Mouse (Mus musculus): ENCODE data around the gene Stk19. TPM values are rescaled to one million over a fixed set of nuclear protein-coding genes. Genes with fewer than 3 reads are reported as not detected.
A peak's percentile ranks its signal among the peaks of the same experiment; 100 is the strongest.

Gene Stk19
- 18.7 and 25.8 TPM in 2 replicates for polyA plus RNA-seq (2011; ENCODE audit: insufficient read depth, insufficient read length, low read depth, missing spikeins)

DNA sequence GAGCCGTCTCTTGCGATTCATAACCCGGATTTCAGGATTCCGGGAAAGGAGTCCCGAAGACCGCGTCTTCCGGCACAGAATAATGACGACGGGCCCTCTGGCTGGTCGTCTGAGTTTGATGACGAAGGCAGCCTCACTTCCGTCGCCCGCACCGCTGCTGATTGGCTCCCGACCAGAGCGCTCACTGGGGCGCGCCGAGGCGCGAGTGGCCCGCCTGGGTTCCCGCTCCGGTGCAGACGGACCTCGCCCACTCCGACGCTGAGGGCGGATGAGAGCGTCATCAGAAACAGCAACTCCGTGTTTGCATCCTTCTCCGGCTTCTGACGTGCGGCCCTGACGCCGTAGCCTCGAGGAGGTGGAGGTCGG, at the start of gene Stk19, which contains the start of gene Dxo:
Gene Stk19 (minus strand): TSS at position 90 of the 366 bp plus-strand sequence.
Gene Dxo (plus strand): TSS at position 164 of the 366 bp plus-strand sequence.
- H3K27ac ChIP-seq (ENCODE audit: insufficient read depth, low read length) = no peak within 1 kb of the TSS
- peak within 1 kb of the TSS; percentile 89 for H3K4me3 ChIP-seq (ENCODE audit: low read depth, low read length)
- no peak for TF ChIP-seq CTCF (IDR thresholded peaks at IDR 0.05; ENCODE audit: low read depth, low read length)
- TF ChIP-seq POLR2A (IDR thresholded peaks at IDR 0.05; ENCODE audit: insufficient read depth, low read length) = peak; percentile 34
- no peaks in the 10 kb centered on the region for H3K27me3 ChIP-seq (ENCODE audit: control insufficient read depth, insufficient read depth, low read length, poor library complexity, severe bottlenecking)
- H3K4me1 ChIP-seq (ENCODE audit: control insufficient read depth, insufficient read depth, low read length) = no peaks in the 10 kb centered on the region
- peak within 1 kb of the TSS; percentile 41 for H3K9ac ChIP-seq (ENCODE audit: low read depth, poor library complexity, severe bottlenecking)
- H3K36me3 ChIP-seq (ENCODE audit: control insufficient read depth, insufficient read depth, low read length, poor library complexity, severe bottlenecking) = peaks cover 3% of the 10 kb centered on the region; the same call in 1 of the 2 replicates
- H3K9me3 ChIP-seq (replicated peaks; ENCODE audit: control insufficient read depth, insufficient read depth, low read length, poor library complexity, severe bottlenecking) = no peaks in the 10 kb centered on the region

DNA sequence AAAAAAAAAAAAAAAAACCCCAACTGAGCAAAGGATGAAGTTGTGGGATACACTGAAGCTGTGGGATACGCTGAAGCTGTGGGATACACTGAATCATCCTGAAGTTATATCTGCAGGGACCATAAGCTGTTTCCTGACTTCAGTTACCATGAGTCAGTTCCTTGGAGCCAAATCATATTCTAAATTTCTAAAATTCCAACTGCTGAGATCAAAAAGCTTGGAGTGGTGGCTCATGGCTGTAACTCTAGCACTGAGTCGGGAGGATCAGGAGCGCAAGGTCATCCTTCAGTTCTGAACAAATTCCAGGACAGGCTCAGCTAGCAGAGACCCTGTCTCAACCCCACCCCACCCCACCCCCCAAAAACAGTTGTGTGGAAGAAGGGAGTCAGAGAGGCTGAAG, 48.9 kb upstream of the Stk19 start:
- no peaks in the 10 kb centered on the region for H3K9me3 ChIP-seq (replicated peaks; ENCODE audit: control insufficient read depth, insufficient read depth, low read length, poor library complexity, severe bottlenecking)
- H3K4me3 ChIP-seq (ENCODE audit: low read depth, low read length) = no peak overlapping the region
- no peaks in the 10 kb centered on the region for H3K27me3 ChIP-seq (ENCODE audit: control insufficient read depth, insufficient read depth, low read length, poor library complexity, severe bottlenecking)
- H3K9ac ChIP-seq (ENCODE audit: low read depth, poor library complexity, severe bottlenecking) = no peak overlapping the region
- H3K36me3 ChIP-seq (ENCODE audit: control insufficient read depth, insufficient read depth, low read length, poor library complexity, severe bottlenecking) = no peaks in the 10 kb centered on the region
- no peak for TF ChIP-seq POLR2A (IDR thresholded peaks at IDR 0.05; ENCODE audit: insufficient read depth, low read length)
- no peak for TF ChIP-seq CTCF (IDR thresholded peaks at IDR 0.05; ENCODE audit: low read depth, low read length)
- no peak for TF ChIP-seq EP300 (IDR thresholded peaks at IDR 0.05; ENCODE audit: insufficient read depth, low read depth, low read length)
- H3K4me1 ChIP-seq (ENCODE audit: control insufficient read depth, insufficient read depth, low read length) = no peaks in the 10 kb centered on the region
- no peak overlapping the region for H3K27ac ChIP-seq (ENCODE audit: insufficient read depth, low read length)

DNA sequence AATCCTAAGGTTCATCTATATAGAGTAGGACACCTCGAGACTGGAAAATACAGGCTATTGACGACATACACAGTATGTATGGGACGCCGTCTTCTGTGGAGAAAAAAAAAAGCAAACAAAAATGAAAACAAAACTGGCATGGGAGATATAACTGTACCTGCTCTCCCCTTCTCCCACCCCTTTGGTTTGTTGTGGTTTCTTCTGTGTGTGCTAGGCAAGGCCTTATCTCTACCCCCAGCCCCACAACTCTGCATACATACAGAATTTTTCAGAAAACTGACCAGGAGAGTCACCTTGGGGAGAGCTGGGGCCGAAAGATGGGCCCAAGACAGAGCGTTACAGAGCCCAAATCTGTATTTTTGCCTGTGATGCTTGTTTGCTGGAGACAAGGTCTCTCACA, 48.0 kb upstream of the Stk19 start:
- no peaks in the 10 kb centered on the region for H3K36me3 ChIP-seq (ENCODE audit: control insufficient read depth, insufficient read depth, low read length, poor library complexity, severe bottlenecking)
- TF ChIP-seq EP300 (IDR thresholded peaks at IDR 0.05; ENCODE audit: insufficient read depth, low read depth, low read length) = no peak
- no peak for TF ChIP-seq POLR2A (IDR thresholded peaks at IDR 0.05; ENCODE audit: insufficient read depth, low read length)
- TF ChIP-seq CTCF (IDR thresholded peaks at IDR 0.05; ENCODE audit: low read depth, low read length) = no peak
- H3K9ac ChIP-seq (ENCODE audit: low read depth, poor library complexity, severe bottlenecking) = no peak overlapping the region
- no peaks in the 10 kb centered on the region for H3K27me3 ChIP-seq (ENCODE audit: control insufficient read depth, insufficient read depth, low read length, poor library complexity, severe bottlenecking)
- no peak overlapping the region for H3K27ac ChIP-seq (ENCODE audit: insufficient read depth, low read length)
- H3K9me3 ChIP-seq (replicated peaks; ENCODE audit: control insufficient read depth, insufficient read depth, low read length, poor library complexity, severe bottlenecking) = no peaks in the 10 kb centered on the region
- H3K4me1 ChIP-seq (ENCODE audit: control insufficient read depth, insufficient read depth, low read length) = peaks cover 2% of the 10 kb centered on the region
- H3K4me3 ChIP-seq (ENCODE audit: low read depth, low read length) = no peak overlapping the region

DNA sequence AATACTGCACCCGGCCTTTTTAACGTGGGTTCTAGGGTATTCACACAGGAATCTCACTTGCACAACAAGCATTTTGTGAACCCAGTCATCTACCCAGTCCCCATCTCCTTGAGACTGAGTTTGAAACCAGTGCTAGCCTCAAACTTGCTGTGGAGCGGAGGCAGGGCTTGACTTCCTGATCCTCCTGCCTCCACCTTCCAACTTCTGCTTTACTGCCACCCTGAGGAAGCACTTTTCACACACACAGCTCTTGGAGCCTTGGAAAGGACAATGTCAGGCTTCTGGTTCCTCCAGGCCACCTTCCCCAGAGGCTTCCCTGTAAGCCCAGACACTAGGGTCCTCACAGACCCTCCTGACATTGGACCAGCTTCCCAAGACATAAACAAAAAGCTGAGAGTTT, 46.6 kb upstream of the Stk19 start:
- TF ChIP-seq POLR2A (IDR thresholded peaks at IDR 0.05; ENCODE audit: insufficient read depth, low read length) (no peak), EP300 (IDR thresholded peaks at IDR 0.05; ENCODE audit: insufficient read depth, low read depth, low read length) (no peak), CTCF (IDR thresholded peaks at IDR 0.05; ENCODE audit: low read depth, low read length) (no peak)
- no peak overlapping the region for H3K27ac ChIP-seq (ENCODE audit: insufficient read depth, low read length)
- H3K9ac ChIP-seq (ENCODE audit: low read depth, poor library complexity, severe bottlenecking) = no peak overlapping the region
- H3K4me1 ChIP-seq (ENCODE audit: control insufficient read depth, insufficient read depth, low read length) = peaks cover 2% of the 10 kb centered on the region
- no peak overlapping the region for H3K4me3 ChIP-seq (ENCODE audit: low read depth, low read length)
- H3K36me3 ChIP-seq (ENCODE audit: control insufficient read depth, insufficient read depth, low read length, poor library complexity, severe bottlenecking) = no peaks in the 10 kb centered on the region
- H3K9me3 ChIP-seq (replicated peaks; ENCODE audit: control insufficient read depth, insufficient read depth, low read length, poor library complexity, severe bottlenecking) = no peaks in the 10 kb centered on the region
- no peaks in the 10 kb centered on the region for H3K27me3 ChIP-seq (ENCODE audit: control insufficient read depth, insufficient read depth, low read length, poor library complexity, severe bottlenecking)

DNA sequence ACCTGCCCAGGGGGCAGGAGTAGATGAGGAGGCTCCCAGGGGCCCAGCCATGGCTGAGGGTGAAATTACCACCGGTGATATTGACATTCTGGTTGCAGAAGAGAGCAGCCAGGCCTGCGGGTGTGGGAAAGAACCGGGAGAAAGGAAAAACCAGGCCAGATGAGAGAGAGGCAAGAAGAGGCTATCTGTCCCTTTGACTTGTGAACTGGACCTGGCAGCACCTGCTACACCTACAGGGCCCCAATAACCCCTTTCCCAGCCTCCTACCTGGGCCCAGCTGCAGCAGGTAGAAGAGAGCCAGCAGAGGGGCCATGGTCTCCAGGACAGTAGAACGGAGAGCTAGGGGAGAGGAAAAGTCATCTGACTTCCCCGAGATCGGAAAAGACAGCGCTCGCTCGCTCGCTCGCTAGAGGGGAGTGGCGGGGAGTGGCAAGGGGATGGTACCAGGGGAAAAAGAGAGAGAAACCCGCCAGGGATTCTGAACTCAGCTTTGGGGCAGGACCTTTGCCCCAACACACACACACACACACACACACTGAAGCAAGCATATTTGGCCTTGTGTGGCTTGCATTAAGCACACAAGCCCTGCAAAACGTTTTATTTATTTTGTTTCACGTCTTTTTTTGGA, 45.1 kb upstream of the Stk19 start, which contains the start of gene Gm20547:
Gene Gm20547 (minus strand): TSS at position 360 of the 628 bp plus-strand sequence.
- Histone ChIP-seq H3K27ac (ENCODE audit: insufficient read depth, low read length) (no peak within 1 kb of the TSS), H3K4me3 (ENCODE audit: low read depth, low read length) (peak within 1 kb of the TSS; percentile 25)

DNA sequence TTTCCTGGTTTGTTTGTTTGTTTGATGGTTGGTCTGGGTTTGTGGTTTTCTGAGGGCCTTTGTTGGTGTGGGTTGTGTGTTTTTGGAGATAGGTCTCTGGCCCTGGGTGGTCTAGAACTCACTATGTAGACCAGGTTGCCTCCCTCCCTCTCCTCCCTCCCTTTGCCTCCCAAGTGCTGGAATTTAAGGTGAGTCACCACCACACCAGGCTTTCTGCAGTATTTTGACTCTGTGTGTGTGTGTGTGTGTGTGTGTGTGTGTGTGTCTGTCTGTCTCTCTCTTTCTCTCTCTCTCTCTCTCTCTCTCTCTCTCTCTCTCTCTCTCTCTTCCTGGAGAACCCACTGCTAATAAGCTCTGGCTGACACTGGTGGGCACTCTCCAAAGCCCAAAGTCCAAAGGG, 44.4 kb upstream of the Stk19 start:
- TF ChIP-seq CTCF (IDR thresholded peaks at IDR 0.05; ENCODE audit: low read depth, low read length) = no peak
- no peak for TF ChIP-seq EP300 (IDR thresholded peaks at IDR 0.05; ENCODE audit: insufficient read depth, low read depth, low read length)
- TF ChIP-seq POLR2A (IDR thresholded peaks at IDR 0.05; ENCODE audit: insufficient read depth, low read length) = no peak
- H3K4me1 ChIP-seq (ENCODE audit: control insufficient read depth, insufficient read depth, low read length) = peaks cover 2% of the 10 kb centered on the region
- no peaks in the 10 kb centered on the region for H3K36me3 ChIP-seq (ENCODE audit: control insufficient read depth, insufficient read depth, low read length, poor library complexity, severe bottlenecking)
- no peaks in the 10 kb centered on the region for H3K27me3 ChIP-seq (ENCODE audit: control insufficient read depth, insufficient read depth, low read length, poor library complexity, severe bottlenecking)
- H3K9ac ChIP-seq (ENCODE audit: low read depth, poor library complexity, severe bottlenecking) = no peak overlapping the region
- peak overlapping the region; percentile 25; the same call in 1 of the 2 replicates for H3K4me3 ChIP-seq (ENCODE audit: low read depth, low read length)
- no peaks in the 10 kb centered on the region for H3K9me3 ChIP-seq (replicated peaks; ENCODE audit: control insufficient read depth, insufficient read depth, low read length, poor library complexity, severe bottlenecking)
- no peak overlapping the region for H3K27ac ChIP-seq (ENCODE audit: insufficient read depth, low read length)

More for the DNA sequence above, 45.1 kb upstream of the Stk19 start, which contains the start of gene Gm20547:
- no peaks in the 10 kb centered on the region for H3K9me3 ChIP-seq (replicated peaks; ENCODE audit: control insufficient read depth, insufficient read depth, low read length, poor library complexity, severe bottlenecking)
- peaks cover 2% of the 10 kb centered on the region for H3K4me1 ChIP-seq (ENCODE audit: control insufficient read depth, insufficient read depth, low read length)
- no peak for TF ChIP-seq EP300 (IDR thresholded peaks at IDR 0.05; ENCODE audit: insufficient read depth, low read depth, low read length)
- no peak for TF ChIP-seq CTCF (IDR thresholded peaks at IDR 0.05; ENCODE audit: low read depth, low read length)
- no peak for TF ChIP-seq POLR2A (IDR thresholded peaks at IDR 0.05; ENCODE audit: insufficient read depth, low read length)
- no peaks in the 10 kb centered on the region for H3K27me3 ChIP-seq (ENCODE audit: control insufficient read depth, insufficient read depth, low read length, poor library complexity, severe bottlenecking)
- H3K9ac ChIP-seq (ENCODE audit: low read depth, poor library complexity, severe bottlenecking) = 0 out of 2 replicates have a peak within 1 kb of the TSS, but pooled peaks have one; percentile 10
- no peaks in the 10 kb centered on the region for H3K36me3 ChIP-seq (ENCODE audit: control insufficient read depth, insufficient read depth, low read length, poor library complexity, severe bottlenecking)
